Mouse (Mus musculus): Measurements from ENCODE around the gene Baz2b. TPM values are rescaled to one million over a fixed set of nuclear protein-coding genes. Genes with fewer than 3 reads are reported as not detected.

Baz2b gene
- polyA plus RNA-seq, 1 experiment, result 46.2 TPM

DNA sequence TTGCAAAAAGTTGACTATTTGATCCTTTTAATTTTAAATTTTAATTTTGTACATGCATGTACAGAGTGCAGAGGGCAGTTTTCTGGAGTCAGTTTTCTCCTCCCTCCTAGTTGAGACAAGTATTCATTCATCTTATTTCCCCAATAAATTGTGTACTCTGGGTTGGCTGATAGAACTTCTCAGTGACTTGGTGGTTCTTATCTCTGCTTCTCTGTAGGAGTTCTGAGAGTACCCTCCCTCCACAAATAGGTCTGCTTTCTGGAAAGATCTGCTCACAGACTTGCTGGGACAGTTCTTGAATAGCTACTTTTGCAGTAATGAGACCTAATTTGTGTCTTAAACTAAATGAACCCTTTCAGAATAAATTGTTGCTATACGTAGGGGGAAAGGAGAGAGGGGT is 18.8 kb upstream of the Baz2b start:
- no peak overlapping the region for H3K27ac ChIP-seq (ENCODE audit: insufficient read depth, low read length)
- TF ChIP-seq CTCF (IDR thresholded peaks at IDR 0.05; ENCODE audit: borderline replicate concordance, insufficient read depth, low read depth, low read length), result no peak
- TF ChIP-seq POLR2A (IDR thresholded peaks at IDR 0.05; ENCODE audit: borderline replicate concordance, insufficient read depth, low read length), result no peak
- WGBS, result 96% methylated on average over 1 of the region's 1 CpGs
- no peak for DNase-seq
- peaks cover 2% of the 10 kb centered on the region; the same call in 1 of the 2 replicates for H3K4me1 ChIP-seq (ENCODE audit: control insufficient read depth, insufficient read depth, low read length)
- H3K4me3 ChIP-seq (replicated peaks; ENCODE audit: insufficient read depth, low read depth, low read length), result no peak overlapping the region
- no peaks in the 10 kb centered on the region for H3K27me3 ChIP-seq (ENCODE audit: control insufficient read depth, insufficient read depth, low read length)

DNA sequence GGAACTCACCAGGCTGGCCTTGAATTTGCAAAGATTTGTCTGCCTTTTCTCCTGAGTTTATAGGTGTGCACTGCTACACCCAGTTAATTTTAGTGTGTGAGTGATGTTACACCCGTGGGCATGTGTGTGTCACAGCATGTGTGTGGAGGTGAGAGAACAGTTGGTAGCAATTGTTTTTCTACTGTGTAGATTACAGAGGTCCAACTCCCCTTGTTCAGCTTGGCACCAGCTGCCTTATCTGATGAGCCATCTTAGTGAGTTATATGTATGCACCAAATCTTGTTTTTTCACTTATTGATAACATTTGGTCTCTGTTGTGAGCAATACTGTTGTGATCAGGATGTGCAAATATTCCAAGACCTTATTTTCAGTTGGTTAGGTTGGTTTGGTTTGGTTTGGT is 13.8 kb upstream of the Baz2b start:
- Histone ChIP-seq H3K27ac (ENCODE audit: insufficient read depth, low read length) (no peak overlapping the region; the same call in 1 of the 2 replicates), H3K27me3 (ENCODE audit: control insufficient read depth, insufficient read depth, low read length) (no peaks in the 10 kb centered on the region), H3K4me3 (replicated peaks; ENCODE audit: insufficient read depth, low read depth, low read length) (no peak overlapping the region), H3K4me1 (ENCODE audit: control insufficient read depth, insufficient read depth, low read length) (peaks cover 7% of the 10 kb centered on the region)
- DNase-seq, result no peak
- TF ChIP-seq CTCF (IDR thresholded peaks at IDR 0.05; ENCODE audit: borderline replicate concordance, insufficient read depth, low read depth, low read length), result no peak
- no peak for TF ChIP-seq POLR2A (IDR thresholded peaks at IDR 0.05; ENCODE audit: borderline replicate concordance, insufficient read depth, low read length)
- WGBS, result 11% methylated on average over 1 of the region's 1 CpGs

DNA sequence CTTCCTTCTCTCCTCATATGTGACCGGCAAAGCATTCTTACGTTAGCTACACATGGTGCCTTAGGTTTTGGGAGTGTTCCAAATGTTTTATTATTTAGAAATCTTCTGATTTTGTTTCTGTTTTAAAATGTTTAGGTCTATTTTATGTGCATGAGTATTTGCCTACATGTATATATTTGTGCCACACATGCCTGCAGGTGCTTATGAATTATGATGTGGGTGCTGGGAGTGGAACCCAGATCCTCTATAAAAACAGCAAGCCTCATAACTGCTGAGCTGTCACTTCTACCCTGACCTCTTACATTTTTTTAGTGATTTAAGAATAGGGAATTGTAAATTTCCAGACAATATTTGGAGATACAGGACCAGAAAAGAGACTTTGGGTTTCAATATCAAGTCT is 12.3 kb upstream of the Baz2b start:
- no peak overlapping the region for H3K4me3 ChIP-seq (replicated peaks; ENCODE audit: insufficient read depth, low read depth, low read length)
- 31% methylated on average over 2 of the region's 2 CpGs for WGBS
- no peak overlapping the region for H3K27ac ChIP-seq (ENCODE audit: insufficient read depth, low read length)
- H3K4me1 ChIP-seq (ENCODE audit: control insufficient read depth, insufficient read depth, low read length), result peaks cover 7% of the 10 kb centered on the region
- H3K27me3 ChIP-seq (ENCODE audit: control insufficient read depth, insufficient read depth, low read length), result no peaks in the 10 kb centered on the region
- TF ChIP-seq CTCF (IDR thresholded peaks at IDR 0.05; ENCODE audit: borderline replicate concordance, insufficient read depth, low read depth, low read length) (no peak), POLR2A (IDR thresholded peaks at IDR 0.05; ENCODE audit: borderline replicate concordance, insufficient read depth, low read length) (no peak)
- DNase-seq, result no peak

DNA sequence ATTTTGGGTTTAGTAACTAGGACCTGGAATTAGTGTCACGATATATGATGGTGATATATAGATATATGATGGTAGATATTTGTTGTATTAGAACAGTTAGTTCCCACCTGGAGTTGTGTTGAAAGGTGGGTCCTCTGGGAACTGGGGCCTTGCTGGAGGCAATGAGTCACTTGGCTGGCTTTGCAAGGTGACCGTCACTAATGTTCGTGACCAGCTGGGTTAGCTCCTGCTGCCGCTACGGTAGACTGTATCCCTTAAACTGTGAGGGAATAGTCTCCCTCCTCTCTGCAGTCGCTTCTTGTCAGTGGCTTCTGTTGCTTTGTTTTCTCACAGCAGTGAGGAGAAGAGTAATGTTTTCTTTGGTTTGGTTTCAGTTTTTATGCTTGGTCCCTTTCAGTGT is 11.6 kb upstream of the Baz2b start:
- Histone ChIP-seq H3K27me3 (ENCODE audit: control insufficient read depth, insufficient read depth, low read length) (no peaks in the 10 kb centered on the region), H3K4me3 (replicated peaks; ENCODE audit: insufficient read depth, low read depth, low read length) (peak overlapping the region; percentile 1), H3K4me1 (ENCODE audit: control insufficient read depth, insufficient read depth, low read length) (peaks cover 7% of the 10 kb centered on the region), H3K27ac (ENCODE audit: insufficient read depth, low read length) (no peak overlapping the region)
- TF ChIP-seq POLR2A (IDR thresholded peaks at IDR 0.05; ENCODE audit: borderline replicate concordance, insufficient read depth, low read length) (no peak), CTCF (IDR thresholded peaks at IDR 0.05; ENCODE audit: borderline replicate concordance, insufficient read depth, low read depth, low read length) (no peak)
- 13% methylated on average over 6 of the region's 6 CpGs for WGBS
- DNase-seq, result peak; percentile 50 to 74

DNA sequence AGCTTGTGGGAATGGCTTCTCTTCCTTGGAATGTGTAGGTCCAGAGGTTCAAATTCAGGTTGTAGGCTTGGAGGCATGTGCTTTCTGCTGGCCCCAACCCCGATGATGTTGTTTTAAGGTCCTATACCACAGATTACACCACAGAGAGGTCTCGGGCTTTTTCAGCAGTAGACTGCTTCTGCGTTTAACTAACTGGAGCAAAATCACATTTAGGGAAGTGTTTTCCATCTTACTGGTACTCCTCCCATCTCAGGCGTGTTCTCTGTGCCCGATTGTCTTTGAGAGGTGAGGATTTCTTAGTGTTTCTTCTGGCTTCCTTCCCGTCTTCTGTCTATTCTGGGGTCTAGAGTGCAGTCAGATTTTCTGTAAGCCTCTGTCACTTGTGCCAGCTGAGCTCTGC is 8.0 kb upstream of the Baz2b start:
- DNase-seq, result no peak
- Histone ChIP-seq H3K4me1 (ENCODE audit: control insufficient read depth, insufficient read depth, low read length) (peaks cover 10% of the 10 kb centered on the region), H3K27me3 (ENCODE audit: control insufficient read depth, insufficient read depth, low read length) (no peaks in the 10 kb centered on the region), H3K27ac (ENCODE audit: insufficient read depth, low read length) (no peak overlapping the region), H3K4me3 (replicated peaks; ENCODE audit: insufficient read depth, low read depth, low read length) (no peak overlapping the region)
- WGBS, result 74% methylated on average over 6 of the region's 6 CpGs
- TF ChIP-seq CTCF (IDR thresholded peaks at IDR 0.05; ENCODE audit: borderline replicate concordance, insufficient read depth, low read depth, low read length) (no peak), POLR2A (IDR thresholded peaks at IDR 0.05; ENCODE audit: borderline replicate concordance, insufficient read depth, low read length) (no peak)

DNA sequence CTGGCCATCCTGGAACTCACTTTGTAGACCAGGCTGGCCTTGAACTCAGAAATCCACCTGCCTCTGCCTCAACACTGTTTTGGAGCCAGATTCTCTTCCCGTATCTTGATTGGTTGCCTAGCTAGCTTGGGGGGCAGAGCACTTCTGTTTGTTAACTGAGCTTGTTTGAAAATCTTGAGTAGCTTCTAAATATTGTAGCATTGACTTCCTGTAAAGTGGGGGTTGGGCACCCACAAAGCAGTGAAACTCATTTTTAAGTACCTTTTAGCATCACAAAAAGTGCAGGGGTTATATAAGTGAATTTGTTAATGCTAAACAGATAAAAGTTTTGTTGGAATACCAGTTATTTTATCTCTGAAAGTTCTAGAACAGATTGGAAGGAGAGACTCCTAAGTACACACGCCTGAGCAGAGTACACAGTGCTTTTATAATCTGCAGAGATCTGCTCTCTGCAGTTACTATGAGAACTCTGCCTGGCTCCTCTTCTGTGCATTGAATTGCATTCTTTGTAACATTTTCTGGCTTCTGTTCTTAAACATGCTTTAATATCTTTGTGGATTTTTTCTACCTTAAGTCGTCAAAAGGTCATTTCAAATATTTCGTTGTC is 7.0 kb upstream of the Baz2b start:
- H3K27me3 ChIP-seq (ENCODE audit: control insufficient read depth, insufficient read depth, low read length), result no peaks in the 10 kb centered on the region
- DNase-seq, result no peak
- H3K4me1 ChIP-seq (ENCODE audit: control insufficient read depth, insufficient read depth, low read length), result peaks cover 13% of the 10 kb centered on the region
- 81% methylated on average over 4 of the region's 4 CpGs for WGBS
- H3K27ac ChIP-seq (ENCODE audit: insufficient read depth, low read length), result no peak overlapping the region
- TF ChIP-seq CTCF (IDR thresholded peaks at IDR 0.05; ENCODE audit: borderline replicate concordance, insufficient read depth, low read depth, low read length) (no peak), POLR2A (IDR thresholded peaks at IDR 0.05; ENCODE audit: borderline replicate concordance, insufficient read depth, low read length) (no peak)
- H3K4me3 ChIP-seq (replicated peaks; ENCODE audit: insufficient read depth, low read depth, low read length), result no peak overlapping the region

DNA sequence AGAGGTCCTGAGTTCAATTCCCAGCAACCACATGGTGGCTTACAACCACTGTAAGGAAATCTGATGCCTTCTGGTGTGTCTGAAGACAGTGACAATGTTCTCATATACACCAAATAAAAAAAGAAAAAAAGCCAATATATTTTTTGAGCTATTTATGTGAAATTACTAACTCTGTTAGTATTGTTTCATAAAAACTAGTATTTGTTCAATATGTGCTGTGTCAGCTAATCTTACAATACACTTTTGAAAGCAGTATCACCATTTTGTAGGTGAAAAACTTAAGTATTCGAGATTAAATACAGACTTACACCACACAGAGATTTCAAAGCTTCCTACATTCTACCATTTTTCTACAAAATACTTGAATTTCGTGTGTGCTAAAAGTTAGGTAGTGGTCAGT is 5.0 kb upstream of the Baz2b start:
- H3K4me3 ChIP-seq (replicated peaks; ENCODE audit: insufficient read depth, low read depth, low read length), result no peak overlapping the region
- DNase-seq, result no peak
- no peak overlapping the region for H3K27ac ChIP-seq (ENCODE audit: insufficient read depth, low read length)
- TF ChIP-seq POLR2A (IDR thresholded peaks at IDR 0.05; ENCODE audit: borderline replicate concordance, insufficient read depth, low read length) (no peak), CTCF (IDR thresholded peaks at IDR 0.05; ENCODE audit: borderline replicate concordance, insufficient read depth, low read depth, low read length) (no peak)
- peaks cover 10% of the 10 kb centered on the region for H3K4me1 ChIP-seq (ENCODE audit: control insufficient read depth, insufficient read depth, low read length)
- H3K27me3 ChIP-seq (ENCODE audit: control insufficient read depth, insufficient read depth, low read length), result no peaks in the 10 kb centered on the region
- WGBS, result 93% methylated on average over 2 of the region's 2 CpGs

DNA sequence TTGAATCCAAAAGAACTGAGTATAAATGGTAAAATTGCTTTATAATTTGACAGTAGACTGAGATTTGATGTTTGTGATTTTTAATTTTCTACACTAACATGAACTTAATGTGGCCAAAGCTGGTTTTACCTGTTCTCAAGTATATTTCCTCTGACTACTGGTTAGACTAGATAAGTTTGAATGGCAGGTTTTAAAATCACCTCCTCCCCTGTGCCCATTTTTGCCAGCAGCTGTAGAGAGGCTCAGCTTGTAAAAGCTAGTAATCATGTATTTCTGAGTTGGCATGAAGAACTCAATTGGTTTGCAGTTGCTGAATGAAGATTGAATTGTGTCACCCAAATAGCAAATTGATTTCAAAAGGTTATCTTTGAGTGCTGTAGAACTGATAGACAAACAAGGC is 2.8 kb upstream of the Baz2b start:
- no peak overlapping the region for H3K27ac ChIP-seq (ENCODE audit: insufficient read depth, low read length)
- H3K27me3 ChIP-seq (ENCODE audit: control insufficient read depth, insufficient read depth, low read length), result no peaks in the 10 kb centered on the region
- H3K4me1 ChIP-seq (ENCODE audit: control insufficient read depth, insufficient read depth, low read length), result peaks cover 14% of the 10 kb centered on the region
- no peak for DNase-seq
- TF ChIP-seq CTCF (IDR thresholded peaks at IDR 0.05; ENCODE audit: borderline replicate concordance, insufficient read depth, low read depth, low read length) (no peak), POLR2A (IDR thresholded peaks at IDR 0.05; ENCODE audit: borderline replicate concordance, insufficient read depth, low read length) (no peak)
- no peak overlapping the region for H3K4me3 ChIP-seq (replicated peaks; ENCODE audit: insufficient read depth, low read depth, low read length)
